Mouse (Mus musculus): ENCODE data around the gene Ptprs. TPM values are rescaled to one million over a fixed set of nuclear protein-coding genes. Genes with fewer than 3 reads are reported as not detected.

Ptprs gene
- polyA plus RNA-seq, 1 experiment from 2014 or later = 95.6 TPM

GRCm38 (mm10) chr17:56443341-56443795, 32.9 kb downstream of the Ptprs start:
- H3K4me1 ChIP-seq = no peaks in the 10 kb centered on the region
- H3K27me3 ChIP-seq = no peaks in the 10 kb centered on the region
- H3K4me3 ChIP-seq (replicated peaks) = no peak overlapping the region
- WGBS = 79% methylated on average over 5 of the region's 5 CpGs
- no peak overlapping the region for H3K9ac ChIP-seq
- ATAC-seq (replicated peaks; ENCODE audit: low FRiP score) = no peak
- no peaks in the 10 kb centered on the region for H3K9me3 ChIP-seq (replicated peaks)
- peaks cover 73% of the 10 kb centered on the region for H3K36me3 ChIP-seq
- no peak overlapping the region for H3K27ac ChIP-seq
- H3K4me2 ChIP-seq = no peak overlapping the region

DNA sequence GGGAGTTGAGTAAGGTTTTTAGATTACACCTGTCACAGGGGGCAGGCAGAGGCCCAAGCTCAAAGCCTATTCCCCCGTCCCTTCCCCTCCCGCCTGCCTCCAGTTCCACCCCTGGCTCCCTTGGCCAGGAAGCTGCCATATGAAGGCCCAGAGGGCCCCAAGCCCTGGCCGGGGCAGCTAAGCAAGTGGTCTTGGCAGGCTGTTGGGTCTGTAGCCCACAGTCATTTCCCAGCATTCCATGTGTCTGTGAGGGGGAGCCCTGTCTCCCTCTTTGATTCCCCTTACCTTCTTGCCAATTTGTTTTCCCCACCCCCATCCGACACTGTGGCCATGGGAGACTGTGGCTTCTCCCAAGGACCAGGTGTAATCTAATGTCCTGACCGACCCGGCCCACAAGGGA, 34.0 kb downstream of the Ptprs start:
- no peaks in the 10 kb centered on the region for H3K27me3 ChIP-seq
- no peak for ATAC-seq (replicated peaks; ENCODE audit: low FRiP score)
- 80% methylated on average over 6 of the region's 6 CpGs for WGBS

GRCm38 (mm10) chr17:56439731-56440460, 36.4 kb downstream of the Ptprs start:
- Histone ChIP-seq H3K4me3 (replicated peaks) (no peak overlapping the region), H3K36me3 (peaks cover 77% of the 10 kb centered on the region), H3K9me3 (replicated peaks) (no peaks in the 10 kb centered on the region; the same call in 1 of the 2 replicates), H3K9ac (no peak overlapping the region), H3K27me3 (no peaks in the 10 kb centered on the region), H3K27ac (no peak overlapping the region), H3K4me2 (no peak overlapping the region), H3K4me1 (no peaks in the 10 kb centered on the region)
- WGBS = 78% methylated on average over 15 of the region's 15 CpGs
- no peak for ATAC-seq (replicated peaks; ENCODE audit: low FRiP score)

More for the DNA sequence above, 34.0 kb downstream of the Ptprs start:
- Histone ChIP-seq H3K4me1 (no peaks in the 10 kb centered on the region), H3K4me3 (replicated peaks) (no peak overlapping the region), H3K36me3 (peaks cover 73% of the 10 kb centered on the region), H3K9me3 (replicated peaks) (no peaks in the 10 kb centered on the region), H3K4me2 (no peak overlapping the region), H3K9ac (no peak overlapping the region), H3K27ac (no peak overlapping the region)

- Histone ChIP-seq H3K4me3 (replicated peaks) (no peak overlapping the region), H3K4me1 (no peaks in the 10 kb centered on the region), H3K9me3 (replicated peaks) (no peaks in the 10 kb centered on the region), H3K9ac (no peak overlapping the region), H3K36me3 (peaks cover 83% of the 10 kb centered on the region), H3K27me3 (no peaks in the 10 kb centered on the region), H3K4me2 (no peak overlapping the region), H3K27ac (no peak overlapping the region)
- no peak for ATAC-seq (replicated peaks; ENCODE audit: low FRiP score)
- 88% methylated on average over 3 of the region's 3 CpGs for WGBS
Observed at GRCm38 (mm10) chr17:56431582-56431981, 44.7 kb downstream of the Ptprs start.

- Histone ChIP-seq H3K9me3 (replicated peaks) (no peaks in the 10 kb centered on the region), H3K4me1 (peaks cover 19% of the 10 kb centered on the region), H3K4me3 (replicated peaks) (no peak overlapping the region), H3K27ac (no peak overlapping the region), H3K36me3 (peaks cover 74% of the 10 kb centered on the region), H3K4me2 (no peak overlapping the region), H3K27me3 (no peaks in the 10 kb centered on the region), H3K9ac (no peak overlapping the region)
- WGBS = 83% methylated on average over 24 of the region's 28 CpGs
- no peak for ATAC-seq (replicated peaks; ENCODE audit: low FRiP score)
Observed at GRCm38 (mm10) chr17:56427857-56428256, 48.4 kb downstream of the Ptprs start.

- peaks cover 19% of the 10 kb centered on the region for H3K4me1 ChIP-seq
- H3K36me3 ChIP-seq = peaks cover 76% of the 10 kb centered on the region
- WGBS = 40% methylated on average over 3 of the region's 3 CpGs
Observed at GRCm38 (mm10) chr17:56425941-56426340, 50.3 kb downstream of the Ptprs start.

GRCm38 (mm10) chr17:56425584-56425914, 50.7 kb downstream of the Ptprs start:
- peaks cover 76% of the 10 kb centered on the region for H3K36me3 ChIP-seq
- peak overlapping the region; percentile 81 for H3K27ac ChIP-seq
- peak; percentile 70 for ATAC-seq (replicated peaks; ENCODE audit: low FRiP score)
- WGBS = 1% methylated on average over 47 of the region's 47 CpGs
- H3K4me3 ChIP-seq (replicated peaks) = peak overlapping the region; percentile 56
- H3K27me3 ChIP-seq = no peaks in the 10 kb centered on the region
- no peaks in the 10 kb centered on the region for H3K9me3 ChIP-seq (replicated peaks)
- peak overlapping the region; percentile 95 for H3K4me2 ChIP-seq
- H3K4me1 ChIP-seq = peaks cover 19% of the 10 kb centered on the region
- peak overlapping the region; percentile 64 for H3K9ac ChIP-seq

More at GRCm38 (mm10) chr17:56425941-56426340, 50.3 kb downstream of the Ptprs start:
- Histone ChIP-seq H3K4me3 (replicated peaks) (peak overlapping the region; percentile 56), H3K9me3 (replicated peaks) (no peaks in the 10 kb centered on the region), H3K4me2 (peak overlapping the region; percentile 95), H3K27ac (peak overlapping the region; percentile 81; the same call in 1 of the 2 replicates), H3K27me3 (no peaks in the 10 kb centered on the region), H3K9ac (peak overlapping the region; percentile 64)
- no peak for ATAC-seq (replicated peaks; ENCODE audit: low FRiP score)

GRCm38 (mm10) chr17:56424726-56425583, 51.3 kb downstream of the Ptprs start:
- no peaks in the 10 kb centered on the region for H3K9me3 ChIP-seq (replicated peaks)
- 14% methylated on average over 68 of the region's 77 CpGs for WGBS
- H3K9ac ChIP-seq = peak overlapping the region; percentile 64
- peaks cover 81% of the 10 kb centered on the region for H3K36me3 ChIP-seq
- peaks cover 19% of the 10 kb centered on the region for H3K4me1 ChIP-seq
- H3K27ac ChIP-seq = peak overlapping the region; percentile 81
- peak overlapping the region; percentile 56 for H3K4me3 ChIP-seq (replicated peaks)
- H3K27me3 ChIP-seq = no peaks in the 10 kb centered on the region
- peak; percentile 90 for ATAC-seq (replicated peaks; ENCODE audit: low FRiP score)
- peak overlapping the region; percentile 95 for H3K4me2 ChIP-seq

- no peak for ATAC-seq (replicated peaks; ENCODE audit: low FRiP score)
- Histone ChIP-seq H3K9ac (no peak overlapping the region), H3K27me3 (no peaks in the 10 kb centered on the region), H3K36me3 (peaks cover 98% of the 10 kb centered on the region), H3K4me2 (no peak overlapping the region), H3K9me3 (replicated peaks) (no peaks in the 10 kb centered on the region), H3K4me1 (peaks cover 4% of the 10 kb centered on the region), H3K4me3 (replicated peaks) (no peak overlapping the region), H3K27ac (no peak overlapping the region)
- 96% methylated on average over 2 of the region's 2 CpGs for WGBS
Observed at GRCm38 (mm10) chr17:56420022-56420421, 56.3 kb downstream of the Ptprs start.

GRCm38 (mm10) chr17:56418304-56418703, 58.0 kb downstream of the Ptprs start:
- Histone ChIP-seq H3K4me1 (no peaks in the 10 kb centered on the region), H3K36me3 (peaks cover 98% of the 10 kb centered on the region), H3K4me3 (replicated peaks) (no peak overlapping the region), H3K9ac (no peak overlapping the region), H3K27me3 (no peaks in the 10 kb centered on the region), H3K4me2 (no peak overlapping the region), H3K27ac (no peak overlapping the region), H3K9me3 (replicated peaks) (no peaks in the 10 kb centered on the region)
- 71% methylated on average over 12 of the region's 12 CpGs for WGBS
- no peak for ATAC-seq (replicated peaks; ENCODE audit: low FRiP score)

DNA sequence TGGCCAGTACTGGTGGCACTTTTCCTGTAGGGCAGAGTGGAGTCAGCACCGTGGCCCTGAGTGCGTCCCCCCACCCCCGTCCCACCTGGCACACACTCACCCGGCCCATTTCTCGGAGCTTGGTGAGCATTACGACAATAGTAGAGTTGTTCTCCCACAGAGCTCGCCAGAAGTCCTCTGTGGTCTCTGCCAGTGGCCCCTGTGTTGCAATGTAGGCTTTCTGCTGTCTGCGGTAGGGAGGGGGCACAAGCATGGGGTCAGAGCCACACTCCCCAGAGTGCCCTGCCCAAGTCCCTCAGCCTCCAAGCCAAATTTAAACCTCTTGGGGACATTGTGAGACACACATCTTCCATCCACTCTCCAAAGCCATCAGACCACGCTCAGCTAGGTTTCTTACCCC, 61.5 kb downstream of the Ptprs start:
- Histone ChIP-seq H3K9me3 (replicated peaks) (no peaks in the 10 kb centered on the region), H3K4me3 (replicated peaks) (no peak overlapping the region), H3K27me3 (no peaks in the 10 kb centered on the region), H3K36me3 (peaks cover 92% of the 10 kb centered on the region), H3K27ac (no peak overlapping the region), H3K4me2 (no peak overlapping the region), H3K4me1 (peaks cover 5% of the 10 kb centered on the region; the same call in 1 of the 2 replicates), H3K9ac (no peak overlapping the region)
- no peak for ATAC-seq (replicated peaks; ENCODE audit: low FRiP score)
- WGBS = 92% methylated on average over 9 of the region's 9 CpGs

- no peak for ATAC-seq (replicated peaks; ENCODE audit: low FRiP score)
- Histone ChIP-seq H3K9me3 (replicated peaks) (no peaks in the 10 kb centered on the region), H3K4me2 (no peak overlapping the region), H3K36me3 (peaks cover 76% of the 10 kb centered on the region), H3K27ac (no peak overlapping the region), H3K4me1 (peaks cover 10% of the 10 kb centered on the region), H3K9ac (no peak overlapping the region), H3K27me3 (no peaks in the 10 kb centered on the region), H3K4me3 (replicated peaks) (no peak overlapping the region)
- WGBS = 79% methylated on average over 13 of the region's 13 CpGs
Observed at GRCm38 (mm10) chr17:56413113-56413512, 63.2 kb downstream of the Ptprs start.

Measured in kidney, embryonic 15.5 days (tissue).